Mouse (Mus musculus) spleen, postnatal 4 days (tissue): Measurements from ENCODE around the gene Ankrd13b.

ENCODE experiments used
- DNase-seq, 2 experiments: peaks; one replicate each; pipeline ENCODE4 v3.0.0; 2022; ENCODE audit warnings: low spot score in 2 of 2

Ankrd13b gene

DNA sequence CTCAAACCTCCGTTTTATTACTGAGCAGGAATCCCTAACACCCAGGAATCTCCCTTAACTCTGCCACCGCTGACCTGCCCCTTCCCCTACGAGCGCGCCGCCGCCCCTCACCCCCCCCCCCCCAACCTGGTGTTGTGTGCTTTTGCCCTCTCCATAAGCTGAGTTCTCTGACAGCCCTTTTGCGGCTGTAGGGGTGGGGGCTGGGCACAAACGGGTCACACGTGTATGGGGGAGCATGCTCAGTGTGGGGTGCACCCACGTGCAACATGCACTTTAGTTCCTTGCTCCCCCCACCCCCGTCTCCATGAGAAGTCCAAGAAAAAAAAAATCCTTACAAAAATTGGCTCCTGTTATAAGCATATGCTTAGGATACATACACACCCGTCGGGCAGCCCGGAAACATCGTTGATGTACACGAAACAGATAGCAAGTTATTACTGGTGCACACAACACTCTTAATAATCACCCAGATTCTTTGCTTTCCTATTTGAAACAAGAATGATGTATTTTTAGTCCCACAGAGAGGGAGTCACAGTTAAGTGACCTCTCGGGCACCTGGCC lies 2.9 kb upstream of the Ankrd13b start:
- no peak for DNase-seq

DNA sequence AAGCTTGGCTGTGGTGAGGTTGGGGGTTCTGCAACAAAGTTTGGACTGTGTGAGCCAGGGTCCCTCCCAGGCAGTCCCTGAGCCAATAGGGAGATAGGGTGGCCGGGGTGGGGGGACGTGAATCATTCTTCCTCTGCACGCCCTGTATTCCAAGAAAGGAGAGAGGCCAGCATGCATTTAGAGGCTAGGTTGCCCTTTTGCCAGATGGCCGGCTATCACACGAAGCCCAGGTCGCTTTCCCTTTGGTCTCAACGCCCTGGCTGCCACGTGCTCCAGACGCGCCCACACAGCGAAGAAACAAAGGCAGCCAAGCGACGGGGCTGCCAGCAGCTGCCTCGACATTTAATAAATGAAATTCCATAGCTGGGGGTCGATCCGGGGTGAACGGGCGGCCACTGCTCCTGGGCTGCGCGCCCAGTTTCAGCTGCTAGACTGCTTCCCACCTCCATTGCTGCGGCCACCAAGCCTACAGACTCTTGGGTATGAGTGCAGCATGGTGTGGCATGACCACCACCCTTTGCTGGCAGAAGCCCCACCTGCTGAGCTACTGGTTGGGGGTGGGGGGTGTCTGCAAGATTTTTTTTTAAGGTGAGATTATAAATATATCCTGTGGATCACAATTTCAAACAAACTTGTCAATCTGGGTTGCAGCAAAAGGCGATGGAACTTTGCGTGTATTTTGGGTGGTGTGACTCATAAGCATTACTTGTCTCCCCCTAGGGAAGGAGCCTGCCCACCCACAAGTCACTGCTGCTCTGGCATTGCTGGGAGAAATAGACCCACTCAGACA lies 2.2 kb upstream of the Ankrd13b start:
- DNase-seq: peak; percentile 41 to 71

DNA sequence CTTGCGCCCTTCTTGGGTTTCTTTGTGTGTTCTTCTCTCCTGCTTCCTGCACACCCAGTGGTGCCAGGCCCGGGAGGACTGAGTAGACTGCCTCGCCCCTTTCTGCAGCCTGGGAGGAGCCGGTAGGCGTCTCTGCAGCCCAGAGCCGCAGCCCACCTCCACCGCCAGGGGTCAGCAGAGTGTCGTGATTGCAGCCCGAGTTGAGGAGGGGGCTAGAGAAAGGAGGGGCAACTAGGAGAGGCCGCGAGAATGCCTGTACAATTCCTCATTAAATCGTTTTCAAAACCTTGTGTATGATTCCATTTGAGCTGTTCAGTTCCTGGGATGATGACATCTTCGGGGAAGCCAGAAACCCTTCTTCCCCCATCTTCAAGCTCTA lies 1.6 kb upstream of the Ankrd13b start:
- peak; percentile 85 to 95 for DNase-seq

DNA sequence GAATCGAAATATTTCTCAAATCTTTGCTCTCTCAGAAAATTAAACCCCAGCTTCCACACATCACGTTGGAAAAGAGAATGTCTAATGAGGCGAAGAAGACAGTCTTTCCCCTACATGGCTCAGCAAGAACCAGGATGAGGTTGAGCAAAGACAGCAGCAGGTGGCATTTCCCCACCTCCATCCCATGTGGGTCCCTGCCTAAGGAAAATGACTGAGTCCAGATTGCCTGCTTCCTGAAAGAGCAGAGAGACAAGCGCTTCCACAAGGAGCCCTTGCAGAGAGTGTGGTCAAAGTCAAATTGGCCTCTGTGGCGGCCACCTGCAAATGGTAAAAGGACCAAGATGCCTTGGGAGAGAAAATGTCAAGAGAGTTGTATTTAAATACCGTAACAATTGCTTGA lies 973 bp upstream of the Ankrd13b start:
- DNase-seq: no peak

DNA sequence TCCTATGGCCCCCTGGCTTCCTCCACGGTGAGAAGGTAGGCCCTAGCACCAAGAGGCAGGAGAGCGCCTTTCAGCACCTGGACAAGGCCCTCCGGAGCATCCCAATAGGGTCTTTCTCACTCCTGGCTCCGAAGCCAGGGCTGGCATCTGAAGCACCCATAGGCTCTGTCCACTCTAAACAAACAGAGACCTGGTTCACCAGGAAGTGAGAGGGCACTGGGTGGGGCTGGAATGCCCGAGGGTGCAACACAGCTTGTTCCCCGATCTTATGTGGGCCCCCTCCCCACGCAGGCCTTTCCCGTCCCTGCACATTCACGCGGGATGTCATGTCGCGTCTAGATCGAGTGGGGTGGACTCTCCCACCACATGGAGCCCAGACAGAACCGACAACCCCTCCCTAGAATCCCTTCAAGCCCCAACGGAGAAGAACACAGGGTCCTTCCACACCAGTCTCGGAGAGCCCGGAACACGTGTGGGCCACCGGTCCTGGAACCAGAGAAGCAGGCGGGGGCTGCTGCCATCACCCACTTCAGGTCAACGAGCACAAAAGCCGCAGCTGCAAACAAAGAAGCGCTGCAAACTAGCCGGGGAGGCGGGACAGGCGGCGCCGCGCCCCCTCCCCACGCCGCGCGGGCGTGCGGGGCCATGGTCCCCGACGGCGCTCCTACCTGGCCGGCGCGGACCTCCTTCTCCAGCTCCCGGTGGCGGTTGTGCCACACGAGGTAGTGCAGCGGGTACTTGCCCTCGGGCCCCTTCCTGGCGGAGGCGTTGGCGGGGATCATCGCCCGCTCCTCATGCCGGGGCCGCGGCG lies 502 bp downstream of the Ankrd13b start:
- DNase-seq: peak in 1 of 2 experiments; percentile 64

- DNase-seq: no peak
Measured at GRCm38 (mm10) chr11:77486798-77487197, 2.7 kb downstream of the Ankrd13b start.

DNA sequence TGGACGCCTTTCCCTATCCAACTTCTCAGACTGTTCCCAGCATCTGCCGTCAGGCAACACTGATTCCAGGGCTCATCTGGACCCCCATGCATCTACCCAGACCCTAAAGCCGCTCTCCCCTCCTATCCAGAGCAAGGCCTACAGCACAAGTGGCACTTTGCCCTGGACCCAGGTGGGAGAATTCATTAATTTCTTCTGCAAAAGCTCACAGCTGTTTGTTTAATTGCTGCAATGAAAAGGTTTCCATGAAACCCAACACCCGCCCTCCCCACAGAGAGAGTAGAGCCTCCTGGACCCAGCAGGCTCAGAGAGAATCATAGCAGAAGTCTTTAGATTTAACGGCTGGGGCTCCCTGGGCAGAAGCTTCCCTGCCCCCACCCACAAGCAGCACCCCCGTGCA lies 4.2 kb downstream of the Ankrd13b start:
- DNase-seq: no peak

GRCm38 (mm10) chr11:77483510-77484255 lies 5.8 kb downstream of the Ankrd13b start:
- no peak for DNase-seq

DNA sequence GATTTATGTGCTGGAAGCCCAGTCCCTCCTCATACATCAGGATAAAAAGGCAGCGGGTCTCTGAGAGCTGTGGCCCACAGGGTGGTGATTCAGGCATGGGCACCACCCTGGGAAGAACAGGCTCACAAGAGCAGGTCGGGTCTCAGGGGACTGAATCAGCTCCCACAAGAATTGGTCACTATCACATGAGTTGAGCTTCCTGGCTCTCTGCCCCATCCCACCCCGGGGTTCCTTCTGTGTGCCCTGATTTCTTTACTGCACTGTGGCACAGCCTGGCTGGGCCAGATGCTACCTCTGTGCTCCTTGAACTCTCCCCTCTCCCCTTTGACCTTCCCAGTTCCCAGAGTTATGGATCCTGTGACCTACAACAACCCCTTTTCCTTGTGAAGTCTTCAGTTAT lies 6.4 kb downstream of the Ankrd13b start:
- DNase-seq: no peak

DNA sequence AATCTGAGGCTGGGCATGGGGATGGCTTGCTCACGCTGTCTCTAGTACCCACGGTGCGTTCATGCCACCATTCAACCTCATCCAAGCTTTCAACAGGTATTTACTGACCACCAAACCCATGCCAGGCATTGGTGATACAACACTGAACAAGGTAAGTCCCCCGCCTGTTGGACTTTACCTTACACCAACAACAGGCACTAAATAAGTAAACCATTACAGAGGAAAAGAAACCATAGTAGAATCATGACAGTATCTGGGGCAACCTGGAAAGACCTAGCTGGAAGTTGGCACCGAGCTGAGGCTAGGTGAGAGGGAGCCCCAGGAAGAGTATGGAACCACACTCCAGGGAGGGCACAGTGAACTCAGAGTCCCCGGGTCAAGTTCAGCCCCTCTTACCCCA lies 12.6 kb downstream of the Ankrd13b start:
- DNase-seq: no peak

DNA sequence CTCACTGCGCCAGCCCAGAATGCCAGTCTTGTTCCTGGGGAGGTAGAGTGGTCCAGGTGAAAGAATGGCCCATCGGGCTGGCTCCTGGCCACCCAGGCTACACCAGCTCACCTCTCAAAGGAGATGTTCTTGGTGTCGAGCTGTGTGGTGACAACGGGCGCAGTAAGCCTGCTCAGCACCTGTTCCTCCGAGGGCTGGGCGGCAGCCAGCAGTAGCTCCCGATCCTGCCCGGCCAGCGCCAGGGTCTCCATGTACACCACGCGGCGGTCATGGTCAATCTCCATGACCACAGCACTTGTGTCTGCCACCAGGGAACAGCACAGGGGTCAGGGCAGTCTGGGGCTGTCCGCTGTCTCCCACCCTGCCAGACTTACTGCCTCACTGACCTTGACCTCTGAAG lies 13.3 kb downstream of the Ankrd13b start:
- no peak for DNase-seq

- no peak for DNase-seq
Measured at GRCm38 (mm10) chr11:77472775-77473174, 16.7 kb downstream of the Ankrd13b start.

- DNase-seq: no peak
Measured at GRCm38 (mm10) chr11:77471407-77471806, 18.1 kb downstream of the Ankrd13b start.

DNA sequence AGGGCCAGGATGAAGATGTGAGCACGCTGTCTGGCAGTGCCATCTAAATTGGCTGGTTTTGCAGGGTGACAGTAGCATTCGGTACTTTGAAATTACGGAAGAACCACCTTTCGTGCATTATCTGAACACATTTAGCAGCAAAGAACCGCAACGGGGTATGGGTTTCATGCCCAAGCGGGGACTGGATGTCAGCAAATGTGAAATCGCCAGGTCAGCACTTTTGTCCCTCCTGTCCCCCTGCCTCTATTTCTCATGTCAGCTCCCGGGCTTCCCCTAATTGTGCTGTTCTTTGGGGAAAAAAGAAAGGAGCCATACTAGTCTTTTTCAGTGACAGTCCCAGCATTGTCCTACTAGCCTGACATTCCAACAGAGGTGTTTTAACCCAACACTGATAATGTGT lies 21.1 kb downstream of the Ankrd13b start:
- no peak for DNase-seq

- DNase-seq: peak; percentile 76 to 93
Measured at GRCm38 (mm10) chr11:77467784-77468183, 21.7 kb downstream of the Ankrd13b start.

GRCm38 (mm10) chr11:77467157-77467556 lies 22.3 kb downstream of the Ankrd13b start:
- DNase-seq: peak; percentile 78 to 90

DNA sequence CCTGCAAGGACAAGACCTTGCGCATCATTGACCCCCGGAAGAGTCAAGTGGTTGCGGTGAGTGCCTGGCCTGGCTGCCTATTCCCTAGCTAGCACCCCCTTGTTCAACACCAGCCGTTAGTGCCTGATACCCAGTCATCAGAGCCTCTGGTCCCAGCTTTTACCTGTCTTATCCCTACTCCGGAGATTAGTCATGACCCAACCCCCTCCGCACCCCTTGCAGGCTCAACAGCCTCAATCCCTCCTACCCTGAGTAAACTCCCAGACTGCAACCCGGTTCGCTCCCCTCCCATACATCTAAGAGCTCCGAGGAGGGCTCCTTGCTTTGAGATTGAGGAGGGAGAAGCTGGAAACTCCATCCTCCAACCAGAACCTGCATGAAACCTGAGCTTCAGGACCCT lies 22.9 kb downstream of the Ankrd13b start:
- no peak for DNase-seq

DNA sequence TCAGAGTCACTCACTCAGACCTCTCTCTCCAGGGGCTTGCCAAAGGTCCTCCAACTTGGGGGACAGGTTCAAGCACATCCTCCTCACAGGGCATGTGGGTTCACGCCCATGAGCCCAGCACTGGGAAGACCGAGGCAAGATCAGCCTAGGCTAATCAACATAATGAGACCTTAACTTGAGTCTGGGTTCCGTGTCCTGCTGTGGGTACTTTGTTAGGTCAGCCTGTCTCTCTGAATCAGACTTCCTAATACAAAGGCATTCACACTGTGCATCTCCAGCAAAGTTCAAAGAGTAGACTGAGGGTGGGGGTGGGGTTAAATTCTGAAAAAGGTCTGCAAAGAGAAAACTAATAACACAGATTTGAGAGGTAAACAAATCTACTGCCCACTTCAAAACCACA lies 24.4 kb downstream of the Ankrd13b start:
- no peak for DNase-seq

DNA sequence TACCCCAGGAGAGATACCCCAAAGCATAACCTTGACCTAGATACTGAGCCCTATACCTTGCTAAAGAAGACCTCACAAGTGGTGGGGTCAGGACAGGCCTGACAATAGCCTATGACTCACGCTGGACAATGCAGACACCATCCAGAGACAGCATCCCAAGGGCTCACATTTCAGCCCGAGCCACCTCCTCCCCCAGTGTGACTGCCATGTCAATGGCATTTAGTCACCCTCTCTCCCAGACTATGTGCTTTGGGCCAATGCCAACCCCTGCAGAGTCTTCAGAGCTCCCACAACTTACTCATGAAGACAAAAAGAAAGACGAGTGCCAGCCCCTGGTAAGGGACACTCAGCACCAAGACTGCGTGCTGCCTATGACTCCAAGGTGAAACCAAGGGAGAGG lies 24.8 kb downstream of the Ankrd13b start:
- DNase-seq: no peak

DNA sequence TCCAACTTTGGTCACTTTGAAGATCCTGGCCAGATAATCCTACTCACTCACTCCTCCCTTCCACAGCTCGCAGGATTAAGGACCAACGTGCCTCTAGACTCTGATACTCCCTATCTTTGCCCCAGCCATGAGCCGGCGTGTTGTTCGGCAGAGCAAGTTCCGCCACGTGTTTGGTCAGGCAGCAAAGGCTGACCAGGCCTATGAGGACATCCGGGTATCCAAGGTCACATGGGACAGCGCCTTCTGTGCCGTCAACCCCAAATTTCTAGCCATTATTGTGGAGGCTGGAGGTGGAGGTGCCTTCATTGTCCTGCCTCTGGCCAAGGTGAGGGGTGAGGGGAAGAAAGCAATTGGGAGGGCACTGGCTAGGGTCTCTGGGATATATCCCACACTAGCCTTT lies 25.7 kb downstream of the Ankrd13b start:
- DNase-seq: no peak

- no peak for DNase-seq
Measured at GRCm38 (mm10) chr11:77463101-77463445, 26.4 kb downstream of the Ankrd13b start.
